Mouse (Mus musculus): ENCODE data around the gene Dcaf17. TPM values are rescaled to one million over a fixed set of nuclear protein-coding genes. Genes with fewer than 3 reads are reported as not detected.

The Dcaf17 gene
- total RNA-seq, 2 experiments from 2014 or later, result 12.8 TPM

GRCm38 (mm10) chr2:71048896-71049295 is 6.2 kb upstream of the Dcaf17 start:
- no peak for DNase-seq (ENCODE audit: low spot score in 2 of 2)
- intact Hi-C loops (cut with DNase I), result no loop called here

- intact Hi-C loops (cut with DNase I), result no loop called here
- DNase-seq (ENCODE audit: low spot score in 2 of 2), result no peak
Measured at GRCm38 (mm10) chr2:71050511-71050910, 4.6 kb upstream of the Dcaf17 start.

- intact Hi-C loops (cut with DNase I), result no loop called here
- no peak for DNase-seq (ENCODE audit: low spot score in 2 of 2)
Measured at GRCm38 (mm10) chr2:71054716-71055115, 412 bp upstream of the Dcaf17 start.

- DNase-seq (ENCODE audit: low spot score in 2 of 2), result no peak
- intact Hi-C loops (cut with DNase I), result no loop called here
Measured at GRCm38 (mm10) chr2:71056115-71056835, 1.1 kb downstream of the Dcaf17 start.

- intact Hi-C loops (cut with DNase I), result no loop called here
- no peak for DNase-seq (ENCODE audit: low spot score in 2 of 2)
Measured at GRCm38 (mm10) chr2:71071601-71072000, 16.5 kb downstream of the Dcaf17 start.

DNA sequence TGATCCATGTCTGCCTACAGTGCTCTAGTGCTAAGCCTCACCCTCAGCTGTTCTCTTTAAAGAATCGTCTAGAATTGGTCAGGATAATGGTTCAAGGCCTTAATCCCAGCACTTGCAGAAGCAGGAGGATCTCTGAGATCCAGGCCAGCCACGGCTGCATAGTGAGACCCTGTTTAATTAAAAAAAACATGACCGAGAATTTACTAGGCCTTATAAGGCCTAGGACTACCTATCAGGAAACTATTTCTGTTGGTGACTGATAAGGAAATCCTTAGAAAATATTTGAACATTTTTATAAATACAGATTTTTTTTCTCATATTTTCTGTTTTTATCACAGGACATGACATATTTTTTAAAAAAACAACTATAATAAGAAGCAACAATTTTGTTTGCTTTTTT is 18.2 kb downstream of the Dcaf17 start:
- intact Hi-C loops (cut with DNase I), result no loop called here
- DNase-seq (ENCODE audit: low spot score in 2 of 2), result no peak

- intact Hi-C loops (cut with DNase I), result no loop called here
- no peak for DNase-seq (ENCODE audit: low spot score in 2 of 2)
Measured at GRCm38 (mm10) chr2:71073828-71074227, 18.7 kb downstream of the Dcaf17 start.

DNA sequence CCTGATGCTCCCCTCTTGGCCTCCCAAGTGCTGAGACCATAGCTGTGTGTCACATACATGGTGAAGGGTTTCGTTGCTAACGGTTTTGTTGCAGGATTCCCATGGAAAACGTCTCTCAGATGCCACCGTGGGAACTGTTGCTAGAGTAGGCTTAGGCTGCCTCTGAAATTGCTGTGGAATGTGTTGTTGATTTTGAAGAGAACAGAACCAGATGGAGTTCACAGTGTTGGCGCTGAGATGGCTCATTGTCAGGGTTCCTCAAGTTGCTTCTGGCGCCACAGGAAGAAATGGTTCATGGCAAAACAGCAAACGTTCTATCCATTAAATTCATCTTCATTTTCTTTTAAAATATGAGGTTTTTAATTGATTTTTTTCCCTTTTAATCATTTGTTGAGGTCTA is 27.3 kb downstream of the Dcaf17 start:
- intact Hi-C loops (cut with DNase I), result no loop called here
- peak in 1 of 2 experiments; percentile 9 for DNase-seq (ENCODE audit: low spot score in 2 of 2)

GRCm38 (mm10) chr2:71083454-71084193 is 28.5 kb downstream of the Dcaf17 start:
- no peak for DNase-seq (ENCODE audit: low spot score in 2 of 2)
- intact Hi-C loops (cut with DNase I), result no loop called here

DNA sequence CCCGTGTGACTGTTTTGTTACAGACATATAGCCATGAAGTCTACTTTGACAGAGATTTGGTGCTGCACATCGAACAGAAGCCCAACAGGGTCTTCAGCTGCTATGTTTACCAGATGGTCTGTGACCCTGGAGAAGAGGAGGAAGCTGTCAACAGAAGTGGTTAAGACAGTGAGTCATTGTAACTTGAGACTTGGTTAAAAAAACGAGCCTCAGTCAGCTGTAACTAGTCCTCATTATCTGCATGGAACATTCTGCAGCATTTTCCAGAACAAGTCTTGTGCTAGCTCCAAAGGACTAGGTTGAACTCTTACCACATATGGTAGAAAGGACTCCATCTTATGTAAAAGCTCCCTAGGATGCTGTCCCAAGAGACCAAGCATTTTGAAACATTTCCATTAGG is 34.6 kb downstream of the Dcaf17 start:
- no peak for DNase-seq (ENCODE audit: low spot score in 2 of 2)
- intact Hi-C loops (cut with DNase I), result no loop called here

DNA sequence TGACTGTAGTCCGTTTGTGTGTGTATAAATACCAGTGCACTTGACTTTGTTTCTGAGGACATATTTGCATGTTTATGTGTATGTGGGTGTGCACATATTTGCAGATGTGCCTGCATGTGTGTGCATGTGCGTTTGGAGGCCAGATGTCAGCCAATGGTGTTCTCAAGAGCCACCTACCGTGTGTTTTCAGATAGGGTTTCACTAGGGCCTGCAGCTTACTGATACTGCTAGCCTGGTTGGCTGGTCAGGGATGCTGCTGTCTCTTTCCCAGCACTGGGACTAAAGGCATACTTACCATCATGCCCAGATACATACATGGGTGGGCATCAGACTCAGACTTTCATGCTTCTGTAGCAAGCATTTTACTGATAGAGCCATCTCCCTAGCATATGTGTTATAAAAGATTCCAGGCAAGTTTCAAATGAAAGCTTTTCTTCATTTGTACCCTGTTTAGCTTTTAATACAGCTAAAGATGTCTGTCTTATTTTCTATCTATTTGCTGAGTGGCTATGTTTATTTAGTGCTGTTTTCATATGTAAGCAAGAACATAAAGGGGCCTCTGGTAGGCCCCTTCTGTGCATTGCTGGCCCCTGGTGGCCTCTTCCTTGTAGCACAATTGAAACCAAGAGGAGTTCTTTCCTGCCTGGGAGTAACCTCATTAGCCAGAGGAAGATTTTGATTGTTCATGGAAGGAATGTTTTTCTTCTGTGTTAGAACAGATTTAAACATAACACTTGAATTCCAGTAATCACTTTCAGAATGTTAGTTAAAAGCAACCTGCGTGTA is 35.7 kb downstream of the Dcaf17 start:
- no peak for DNase-seq (ENCODE audit: low spot score in 2 of 2)
- intact Hi-C loops (cut with DNase I), result no loop called here

DNA sequence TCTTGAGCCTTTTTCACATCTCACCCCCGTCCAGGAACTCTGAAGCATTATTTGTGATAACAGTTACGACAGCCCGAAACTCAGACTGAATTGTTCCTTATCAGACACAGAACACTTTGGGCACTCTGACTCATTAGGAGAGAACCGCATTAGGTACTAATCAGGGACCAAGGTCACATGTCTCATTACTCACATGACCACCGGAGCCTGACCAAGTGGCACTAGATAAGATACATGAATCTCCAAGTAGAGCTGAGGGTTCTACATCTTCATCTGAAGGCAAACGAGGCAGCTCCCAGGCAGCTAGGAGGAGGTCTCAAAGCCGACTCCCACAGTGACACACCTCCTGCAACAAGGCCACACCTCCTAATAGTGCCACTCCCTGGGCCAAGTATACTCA is 41.0 kb downstream of the Dcaf17 start:
- DNase-seq (ENCODE audit: low spot score in 2 of 2), result no peak
- intact Hi-C loops (cut with DNase I), result no loop called here

DNA sequence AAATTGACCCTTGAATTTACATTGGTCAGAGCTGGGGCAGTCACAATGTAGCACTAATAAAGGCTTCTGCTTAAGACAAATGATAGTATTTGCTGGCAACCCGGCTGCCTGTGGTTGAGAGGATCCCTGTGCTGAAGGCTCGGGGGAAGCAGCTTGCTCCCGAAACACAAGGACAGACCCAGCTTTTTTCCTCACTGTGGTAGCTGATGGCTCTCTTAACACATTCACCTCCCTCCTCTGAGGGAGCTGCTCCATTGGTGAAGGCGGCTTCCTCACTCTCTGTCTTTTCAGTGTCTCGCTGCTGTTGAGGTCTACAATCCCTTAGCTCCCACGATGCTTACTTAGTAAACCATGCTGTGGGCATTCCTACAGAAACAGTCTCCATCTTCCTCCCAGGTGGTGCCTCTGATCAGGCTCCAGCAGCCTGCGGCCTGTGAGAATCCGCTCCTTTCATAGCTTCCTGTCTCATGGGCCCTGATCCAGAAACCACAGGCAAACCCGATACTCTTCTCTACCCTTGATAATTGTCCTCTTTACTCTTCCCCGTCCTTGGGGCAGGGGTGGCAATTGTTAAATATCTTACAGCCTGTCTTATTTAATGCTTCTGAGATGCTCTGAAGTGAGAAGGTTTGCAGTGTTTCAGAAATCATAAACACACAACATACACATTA is 47.6 kb downstream of the Dcaf17 start:
- intact Hi-C loops (cut with DNase I), result no loop called here
- DNase-seq (ENCODE audit: low spot score in 2 of 2), result no peak

GRCm38 (mm10) chr2:71103292-71103680 is 48.2 kb downstream of the Dcaf17 start:
- intact Hi-C loops (cut with DNase I), result no loop called here
- DNase-seq (ENCODE audit: low spot score in 2 of 2), result no peak

DNA sequence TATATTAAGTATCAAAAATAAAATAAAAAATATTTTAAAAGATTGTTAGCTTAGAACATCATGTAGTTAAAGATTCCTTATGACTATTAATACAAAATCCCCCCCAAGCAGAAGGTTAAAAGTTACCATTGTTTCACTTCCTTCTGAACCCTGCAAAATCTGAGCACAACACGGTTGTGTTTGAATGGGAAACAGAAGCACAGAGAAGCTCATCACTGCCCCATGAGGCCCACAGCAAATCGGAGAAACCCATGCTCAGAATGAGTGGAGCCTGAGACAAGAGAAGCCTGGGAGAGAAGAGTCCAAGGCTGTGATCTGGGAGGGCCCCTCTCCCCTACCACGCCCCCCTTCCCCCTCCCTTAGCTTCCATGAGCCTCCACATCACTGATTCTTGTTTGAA is 49.6 kb downstream of the Dcaf17 start:
- intact Hi-C loops (cut with DNase I), result no loop called here
- no peak for DNase-seq (ENCODE audit: low spot score in 2 of 2)

DNA sequence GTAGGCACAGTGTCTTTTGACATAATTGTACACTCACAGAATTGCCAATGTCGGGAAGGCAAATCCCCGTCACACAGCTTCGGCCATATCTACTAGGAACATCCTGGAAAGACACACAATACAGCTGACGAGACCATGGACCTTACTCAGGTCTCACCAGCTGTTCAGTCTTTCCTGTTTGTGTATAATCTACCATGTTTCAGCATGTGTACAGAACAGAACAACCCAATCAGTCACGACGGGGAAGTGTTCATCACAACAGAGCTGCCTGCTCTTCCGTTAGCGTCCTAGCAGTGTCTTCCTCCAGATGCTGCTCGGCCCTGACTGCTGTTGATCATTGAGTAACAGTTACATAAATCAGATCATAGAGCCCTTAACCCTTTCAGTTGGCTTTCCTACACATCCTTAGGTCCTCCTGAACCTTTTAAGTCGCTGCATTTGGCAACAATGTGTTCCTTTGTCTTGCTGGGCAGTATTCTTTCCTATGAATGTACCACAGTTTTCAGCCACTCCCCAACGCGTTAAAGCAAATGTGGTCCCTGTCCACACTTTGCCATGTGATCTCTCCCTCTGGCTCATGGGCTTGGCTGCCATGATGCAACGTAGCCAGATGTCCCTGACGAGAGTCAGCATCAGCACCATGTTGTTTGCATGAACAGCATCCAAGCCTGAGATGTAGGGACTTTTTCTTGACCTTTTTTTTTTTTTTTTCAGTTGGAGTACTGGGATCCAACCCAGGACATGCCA is 50.5 kb downstream of the Dcaf17 start:
- no peak for DNase-seq (ENCODE audit: low spot score in 2 of 2)
- intact Hi-C loops (cut with DNase I), result no loop called here

DNA sequence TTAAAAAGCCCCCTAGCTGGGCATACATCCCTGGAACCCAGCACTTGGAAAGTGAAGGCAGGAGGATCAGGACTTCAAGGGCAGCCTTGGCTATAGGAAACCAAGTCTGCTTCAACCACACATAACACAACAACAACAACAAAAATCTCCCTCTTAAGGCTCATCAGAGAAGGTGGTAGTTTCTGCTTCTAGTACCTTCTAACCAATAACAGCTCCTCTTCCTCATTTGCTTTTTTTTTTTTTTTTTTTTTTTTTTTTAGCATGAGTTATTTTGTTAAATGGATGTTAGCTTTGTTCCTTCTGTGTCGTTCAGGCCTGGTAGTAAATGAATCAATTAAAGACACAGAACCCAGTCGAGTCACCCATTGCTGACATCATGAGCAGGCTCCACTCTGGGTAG is 52.1 kb downstream of the Dcaf17 start:
- intact Hi-C loops (cut with DNase I), result no loop called here
- DNase-seq (ENCODE audit: low spot score in 2 of 2), result no peak

DNA sequence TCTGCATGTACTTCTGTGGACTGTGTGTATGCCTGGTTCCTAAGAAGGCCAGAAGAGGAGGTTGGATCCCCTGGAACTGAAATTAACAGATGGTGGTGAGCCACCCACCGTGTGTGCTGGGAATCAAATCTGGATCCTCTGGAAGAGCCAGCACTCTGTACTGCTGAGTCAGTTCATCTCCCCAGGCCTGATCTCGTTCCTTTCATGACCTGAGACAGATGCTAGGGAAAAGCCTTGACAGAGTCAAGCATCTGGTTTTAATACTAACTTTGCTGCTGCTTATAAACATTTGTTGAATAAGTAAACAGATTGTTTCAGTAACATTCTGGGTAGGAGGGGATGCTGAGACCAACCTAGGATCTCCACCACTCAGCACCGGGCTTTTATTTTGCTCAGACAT is 53.4 kb downstream of the Dcaf17 start:
- intact Hi-C loops (cut with DNase I), result no loop called here
- DNase-seq (ENCODE audit: low spot score in 2 of 2), result no peak

- DNase-seq (ENCODE audit: low spot score in 2 of 2), result no peak
- intact Hi-C loops (cut with DNase I), result no loop called here
Measured at GRCm38 (mm10) chr2:71113489-71114171, 58.5 kb downstream of the Dcaf17 start.
